Mouse (Mus musculus): ENCODE data around the gene Med29.
"Not testable (repeated sequence)": the region's sequence is repeated elsewhere in the genome, so short reads cannot be mapped to it uniquely, and the experiment has no call there.

Gene Med29

DNA sequence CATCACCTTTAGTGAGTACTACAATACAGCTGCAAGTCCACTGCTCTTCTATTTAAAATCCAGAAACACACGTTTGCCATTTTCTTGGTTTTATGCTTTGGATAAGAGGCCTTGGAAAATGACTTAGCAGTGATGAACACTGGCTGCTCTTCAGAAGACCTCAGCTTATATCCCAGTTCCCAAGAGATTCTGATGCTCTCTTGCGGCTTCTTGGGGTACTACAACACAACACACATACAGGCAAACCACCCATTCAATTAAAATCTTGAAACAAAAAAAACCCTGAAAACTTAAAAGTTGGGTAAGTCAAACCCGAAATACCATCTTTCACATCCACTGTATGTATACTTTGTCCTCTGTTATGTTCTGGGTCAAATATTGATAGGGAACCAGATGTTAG is 5.5 kb upstream of the Med29 start:
- DNase-seq (ENCODE audit: low read depth): peak; percentile 56

DNA sequence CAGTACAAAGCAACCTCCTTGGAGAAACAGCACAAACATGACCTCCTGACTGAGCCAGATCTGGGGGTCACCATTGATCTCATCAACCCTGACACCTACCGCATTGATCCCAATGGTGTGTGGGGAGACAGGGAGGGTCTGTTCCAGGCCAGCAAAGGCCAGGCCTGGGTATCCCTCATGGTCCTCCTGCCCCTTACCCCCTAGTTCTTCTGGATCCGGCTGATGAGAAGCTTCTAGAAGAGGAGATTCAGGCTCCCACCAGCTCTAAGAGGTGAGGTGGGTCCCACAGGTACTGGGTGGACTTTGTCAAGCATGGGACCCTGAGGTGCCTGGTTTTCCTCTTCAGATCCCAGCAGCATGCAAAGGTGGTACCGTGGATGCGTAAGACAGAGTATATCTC is 2.9 kb upstream of the Med29 start:
- DNase-seq (ENCODE audit: low read depth): no peak

- no peak for DNase-seq (ENCODE audit: low read depth)
Measured at GRCm38 (mm10) chr7:28393272-28393951, 904 bp upstream of the Med29 start.

- no peak for DNase-seq (ENCODE audit: low read depth)
Measured at GRCm38 (mm10) chr7:28390331-28390730, 2.2 kb downstream of the Med29 start.

DNA sequence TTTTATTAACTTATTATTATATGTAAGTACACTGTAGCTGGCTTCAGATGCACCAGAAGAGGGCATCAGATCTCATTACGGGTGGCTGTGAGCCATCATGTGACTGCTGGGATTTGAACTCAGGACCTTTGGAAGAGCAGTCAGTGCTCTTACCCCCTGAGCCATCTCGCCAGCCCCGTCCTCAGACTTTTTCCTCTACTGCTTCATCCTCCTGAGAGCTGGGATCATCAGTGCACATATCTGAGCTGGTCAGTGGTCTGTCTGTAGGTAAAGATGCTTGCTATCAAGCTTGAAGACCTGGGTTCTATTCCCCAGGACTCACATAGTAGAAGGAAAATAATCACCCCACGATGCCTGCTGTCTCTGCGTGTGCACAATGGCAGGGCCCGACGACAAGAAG is 5.1 kb downstream of the Med29 start:
- peak; percentile 16 for DNase-seq (ENCODE audit: low read depth)

DNA sequence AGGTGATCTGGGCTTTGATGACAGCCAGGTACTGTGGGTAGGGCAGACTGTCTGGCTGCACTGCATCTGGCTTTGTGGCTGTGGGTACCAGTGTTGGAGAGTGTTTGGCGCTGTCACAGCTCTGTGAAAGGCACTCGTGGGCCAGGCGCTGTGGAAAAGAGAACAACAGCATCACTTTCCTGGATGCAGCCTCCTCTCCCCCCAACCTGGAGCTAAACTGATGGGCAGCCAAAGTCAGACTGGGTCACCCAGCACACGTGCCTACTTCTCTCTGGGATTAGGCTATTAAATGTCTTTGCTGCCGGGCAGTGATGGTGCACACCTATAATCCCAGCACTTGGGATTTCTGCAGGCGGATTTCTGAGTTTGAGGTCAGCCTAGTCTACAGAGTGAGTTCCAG is 5.6 kb downstream of the Med29 start:
- not testable (repeated sequence) for DNase-seq (ENCODE audit: low read depth)

DNA sequence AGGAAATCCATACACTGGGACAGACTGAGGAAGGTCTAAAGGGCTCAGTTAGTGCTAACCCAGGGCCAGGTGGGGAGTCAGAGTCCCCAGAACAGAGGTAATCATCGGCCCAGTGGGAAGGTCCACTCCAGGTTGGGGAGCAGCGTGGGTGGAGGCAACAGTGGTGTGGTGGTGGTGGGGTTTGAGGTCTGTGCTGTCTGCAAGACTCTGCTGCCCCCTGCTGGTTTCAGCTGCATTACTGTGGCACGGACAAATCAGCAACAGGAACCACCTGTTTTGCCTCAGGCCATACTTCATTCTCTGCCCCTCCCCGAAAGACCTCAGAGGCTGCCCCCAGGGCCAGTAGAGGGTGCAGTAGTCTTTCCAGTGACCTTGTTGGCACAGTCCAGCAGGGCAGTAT is 6.0 kb downstream of the Med29 start:
- peak; percentile 93 for DNase-seq (ENCODE audit: low read depth)

GRCm38 (mm10) chr7:28386007-28386406 is 6.5 kb downstream of the Med29 start:
- DNase-seq (ENCODE audit: low read depth): no peak

DNA sequence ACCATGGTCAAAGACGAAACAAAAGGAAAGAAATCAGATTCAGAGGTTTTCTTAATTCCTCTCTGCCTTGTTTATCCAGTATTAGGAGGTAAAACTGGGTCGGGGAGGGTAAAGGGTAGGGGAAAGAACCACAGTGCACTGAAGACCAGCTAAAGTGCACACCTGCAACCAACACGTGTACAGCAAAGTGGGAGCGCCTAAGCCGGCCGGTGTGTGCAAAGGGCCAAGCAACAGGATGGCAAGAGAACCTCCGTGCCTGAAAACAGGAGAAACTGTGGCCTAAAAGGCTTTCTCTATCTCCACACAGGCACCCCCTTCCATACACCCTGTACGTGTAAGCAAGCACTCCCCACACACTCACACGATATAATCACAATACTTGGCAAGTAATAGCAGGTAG is 7.3 kb downstream of the Med29 start:
- DNase-seq (ENCODE audit: low read depth): no peak

- peak; percentile 64 for DNase-seq (ENCODE audit: low read depth)
Measured at GRCm38 (mm10) chr7:28384162-28384561, 8.3 kb downstream of the Med29 start.

DNA sequence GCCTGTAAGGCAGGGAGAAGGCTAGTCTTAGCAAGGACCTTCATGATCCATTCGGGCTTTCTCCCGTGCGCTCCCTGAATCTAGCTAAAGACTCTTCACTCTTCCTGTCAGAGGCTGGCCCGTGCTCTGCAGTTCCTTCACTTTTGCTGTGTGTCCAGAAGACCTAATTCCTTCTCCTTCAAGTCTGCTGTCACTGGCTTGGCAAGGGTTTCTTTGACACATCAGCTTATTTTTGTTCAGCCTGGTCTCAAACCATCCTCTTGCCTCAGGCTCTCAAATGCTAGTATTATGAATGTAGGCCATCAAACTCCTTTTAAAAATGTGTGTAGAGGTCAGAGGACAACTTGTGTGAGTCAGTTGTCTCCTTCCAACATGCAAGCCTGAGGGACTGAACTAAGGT is 8.9 kb downstream of the Med29 start:
- no peak for DNase-seq (ENCODE audit: low read depth)

GRCm38 (mm10) chr7:28382981-28383396 is 9.5 kb downstream of the Med29 start:
- peak; percentile 88 for DNase-seq (ENCODE audit: low read depth)

GRCm38 (mm10) chr7:28382347-28382951 is 10.1 kb downstream of the Med29 start:
- DNase-seq (ENCODE audit: low read depth): peak; percentile 90

DNA sequence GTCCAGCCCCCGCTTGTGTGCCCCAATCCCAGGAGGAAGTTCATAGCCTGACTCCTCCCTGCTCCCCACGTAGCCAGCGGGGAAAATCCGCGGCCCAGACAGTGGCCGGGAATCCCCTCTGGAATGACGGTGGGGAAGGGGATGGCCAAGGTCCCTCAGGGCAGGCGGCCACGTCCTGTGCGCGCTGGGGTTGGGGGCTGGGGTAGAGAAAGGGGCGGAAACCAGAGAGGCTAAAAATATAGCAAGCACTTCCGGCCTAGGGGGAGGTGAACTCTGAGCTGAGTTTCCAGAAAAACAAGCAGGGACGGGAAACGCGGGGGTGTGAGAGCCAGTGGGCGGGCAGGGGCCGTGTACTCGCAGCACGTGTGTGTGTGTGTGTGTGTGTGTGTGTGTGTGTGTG is 10.6 kb downstream of the Med29 start:
- peak; percentile 96 for DNase-seq (ENCODE audit: low read depth)

GRCm38 (mm10) chr7:28381017-28381790 is 11.3 kb downstream of the Med29 start:
- peak; percentile 96 for DNase-seq (ENCODE audit: low read depth)

GRCm38 (mm10) chr7:28380237-28381016 is 12.1 kb downstream of the Med29 start, which contains the start of gene Zfp36:
TSS of gene Zfp36 (minus strand) at chr7:28380253.
- DNase-seq (ENCODE audit: low read depth): no peak

GRCm38 (mm10) chr7:28378769-28379651 is 13.5 kb downstream of the Med29 start:
- DNase-seq (ENCODE audit: low read depth): peak; percentile 97

DNA sequence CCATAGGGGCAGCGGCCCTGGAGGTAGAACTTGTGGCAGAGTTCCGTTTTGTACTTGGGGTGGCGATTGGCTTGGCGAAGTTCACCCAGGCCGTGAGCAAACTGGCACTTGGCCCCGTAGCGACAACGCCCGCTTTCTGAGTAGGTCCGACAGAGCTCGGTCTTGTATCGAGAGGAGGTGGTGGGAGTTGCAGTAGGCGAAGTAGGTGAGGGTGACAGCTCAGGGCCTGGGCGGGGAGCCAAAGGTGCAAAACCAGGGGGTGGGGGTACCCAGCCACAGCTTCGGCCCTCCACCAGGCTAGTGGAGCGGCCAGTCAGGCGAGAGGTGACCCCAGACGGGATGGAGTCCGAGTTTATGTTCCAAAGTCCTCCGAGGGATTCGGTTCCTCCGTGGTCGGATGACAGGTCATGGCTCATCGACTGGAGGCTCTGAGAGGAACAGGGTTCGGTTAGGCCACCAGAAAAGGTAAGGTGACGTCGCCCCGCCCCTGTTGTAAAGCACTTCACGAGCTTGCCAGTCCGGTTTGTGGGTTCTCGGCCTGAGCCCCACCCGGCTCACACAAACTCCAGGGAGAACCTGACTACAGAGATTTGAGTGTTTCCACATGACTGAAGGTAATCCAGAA is 14.3 kb downstream of the Med29 start:
- DNase-seq (ENCODE audit: low read depth): peak; percentile 75

DNA sequence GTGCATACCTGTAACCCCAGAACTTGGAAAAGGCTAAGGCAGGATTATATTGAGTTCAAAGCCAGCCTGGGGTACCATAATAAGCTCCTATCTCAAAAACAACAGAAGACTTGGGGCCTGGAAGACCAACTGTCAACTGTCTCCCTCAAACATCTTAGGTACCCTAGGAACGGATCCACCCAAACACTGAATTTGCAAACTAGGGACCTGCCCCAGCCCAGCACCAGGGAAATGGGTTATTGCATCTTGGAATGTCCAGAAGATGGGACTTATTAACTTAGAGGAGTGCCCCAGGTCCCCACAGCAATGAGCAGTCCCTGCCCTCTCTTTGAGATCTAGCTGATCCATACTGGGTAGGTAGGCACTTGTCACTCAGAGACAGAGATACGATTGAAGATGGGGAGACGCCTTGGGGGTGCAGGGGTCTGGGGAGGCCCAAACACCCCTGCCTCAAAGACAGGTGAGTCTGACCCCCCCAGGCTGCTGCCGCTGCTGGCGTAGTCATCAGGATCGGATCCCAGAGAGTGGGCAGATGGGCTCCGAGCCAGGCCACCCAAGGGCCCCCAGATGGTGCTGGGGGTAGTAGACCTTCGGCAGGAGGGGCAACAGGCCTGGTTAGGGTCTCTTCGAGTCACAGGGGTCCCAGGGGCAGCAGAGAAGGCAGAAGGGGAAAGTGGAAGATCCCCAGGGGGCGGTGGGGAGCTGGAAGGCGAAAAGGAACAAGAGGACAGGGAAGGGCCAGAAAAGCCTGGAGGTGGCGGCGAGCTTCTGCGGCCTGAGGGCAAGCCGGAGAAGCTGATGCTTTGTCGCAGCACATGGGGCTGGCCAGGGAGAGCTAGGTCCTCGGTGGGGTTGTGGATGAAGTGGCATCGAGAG is 15.1 kb downstream of the Med29 start:
- peak; percentile 73 for DNase-seq (ENCODE audit: low read depth)
